Mouse (Mus musculus) heart, embryonic 16.5 days (tissue): ENCODE results near the gene Mfsd4b2. TPM values are rescaled to one million over a fixed set of nuclear protein-coding genes. Genes with fewer than 3 reads are reported as not detected.
"Not testable (repeated sequence)": the region's sequence is repeated elsewhere in the genome, so short reads cannot be mapped to it uniquely, and the experiment has no call there.

Experiments used
- ATAC-seq: fragments of 200-750 bp; cut with Nextera tagmentation; replicated peaks from 2 replicates; pipeline ENCODE4 v1.8.0; 2017; ENCODE audit warnings: moderate number of reproducible peaks; ENCODE audit not compliant: insufficient read depth, low FRiP score; ENCODE audit errors: extremely low read depth
- H3K27ac ChIP-seq: fragments of 300-500 bp; sonication (generic); 2 replicates; pipeline ENCODE4 v1.5.1; 2014; ENCODE audit warnings: mild to moderate bottlenecking, low read length, control low read depth, moderate library complexity
- H3K27me3 ChIP-seq: fragments of 300-500 bp; sonication (generic); 2 replicates; pipeline ENCODE4 v1.6.1; 2014; ENCODE audit warnings: low read length, mixed read lengths; ENCODE audit not compliant: control insufficient read depth, insufficient read depth
- H3K36me3 ChIP-seq: fragments of 300-500 bp; sonication (generic); 2 replicates; pipeline ENCODE4 v1.6.1; 2014; ENCODE audit not compliant: control insufficient read depth, insufficient read depth
- H3K4me1 ChIP-seq: fragments of 300-500 bp; sonication (generic); 2 replicates; pipeline ENCODE4 v1.6.1; 2014; ENCODE audit warnings: low read length, mixed read lengths; ENCODE audit not compliant: control insufficient read depth, insufficient read depth
- H3K4me2 ChIP-seq: fragments of 300-500 bp; sonication (generic); 2 replicates; pipeline ENCODE4 v1.6.1; 2014; ENCODE audit warnings: low read depth, mild to moderate bottlenecking, control low read depth, low read length
- H3K4me3 ChIP-seq: fragments of 300-500 bp; sonication (generic); 2 replicates; pipeline ENCODE4 v1.5.1; 2014; ENCODE audit warnings: mild to moderate bottlenecking, control low read depth, low read length
- H3K9ac ChIP-seq: fragments of 300-500 bp; sonication (generic); 2 replicates; pipeline ENCODE4 v1.6.1; 2014; ENCODE audit warnings: low read length, control low read depth
- H3K9me3 ChIP-seq: fragments of 300-500 bp; sonication (generic); replicated peaks from 2 replicates; pipeline ENCODE4 v1.6.1; 2016; ENCODE audit warnings: low read length; ENCODE audit not compliant: control insufficient read depth
- WGBS: fragments of 180-500 bp; shearing (Covaris S2); extraction: QIAGEN DNeasy Blood & Tissue Kit; methylation state at CpG from one replicate; pipeline ENCODE4 v1.1.7; 2014; 5-methylcytosine and 5-hydroxymethylcytosine counted together
- polyA plus RNA-seq: library from polyadenylated mRNA; unstranded; fragments of >200 nt; fragmentation: Nextera tagmentation; extraction: Ambion mirVana; gene quantifications from 2 replicates; pipeline ENCODE4 v1.2.1, GENCODE M21; 2015

The Mfsd4b2 gene
- polyA plus RNA-seq, 1 experiment from 2014 or later, result 0.12 TPM

DNA sequence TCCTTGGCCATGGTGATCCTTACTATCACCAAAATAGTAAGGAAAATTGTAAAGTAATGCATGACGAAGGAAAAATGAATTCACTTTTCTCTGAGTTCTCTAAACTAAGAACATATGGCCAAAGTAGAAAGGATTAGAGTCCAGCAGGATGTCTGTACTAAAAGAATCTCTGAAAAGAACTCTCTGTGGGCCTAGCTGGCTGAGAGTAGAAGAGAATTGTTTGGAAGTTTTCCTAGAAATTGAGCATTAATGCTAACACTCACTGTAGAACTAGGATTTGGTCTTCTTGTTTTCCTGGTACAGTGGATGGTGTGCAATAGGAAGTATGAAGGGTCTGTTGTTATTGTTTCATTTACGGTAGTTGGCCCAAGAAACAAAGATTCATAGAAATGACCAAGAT, 28.4 kb upstream of the Mfsd4b2 start:
- no peak for ATAC-seq
- Histone ChIP-seq H3K36me3 (no peaks in the 10 kb centered on the region), H3K4me1 (peaks cover 9% of the 10 kb centered on the region), H3K4me3 (no peak overlapping the region), H3K27me3 (no peaks in the 10 kb centered on the region), H3K27ac (no peak overlapping the region), H3K9me3 (no peaks in the 10 kb centered on the region), H3K4me2 (no peak overlapping the region), H3K9ac (no peak overlapping the region)
- 72% methylated on average over 2 of the region's 2 CpGs for WGBS

DNA sequence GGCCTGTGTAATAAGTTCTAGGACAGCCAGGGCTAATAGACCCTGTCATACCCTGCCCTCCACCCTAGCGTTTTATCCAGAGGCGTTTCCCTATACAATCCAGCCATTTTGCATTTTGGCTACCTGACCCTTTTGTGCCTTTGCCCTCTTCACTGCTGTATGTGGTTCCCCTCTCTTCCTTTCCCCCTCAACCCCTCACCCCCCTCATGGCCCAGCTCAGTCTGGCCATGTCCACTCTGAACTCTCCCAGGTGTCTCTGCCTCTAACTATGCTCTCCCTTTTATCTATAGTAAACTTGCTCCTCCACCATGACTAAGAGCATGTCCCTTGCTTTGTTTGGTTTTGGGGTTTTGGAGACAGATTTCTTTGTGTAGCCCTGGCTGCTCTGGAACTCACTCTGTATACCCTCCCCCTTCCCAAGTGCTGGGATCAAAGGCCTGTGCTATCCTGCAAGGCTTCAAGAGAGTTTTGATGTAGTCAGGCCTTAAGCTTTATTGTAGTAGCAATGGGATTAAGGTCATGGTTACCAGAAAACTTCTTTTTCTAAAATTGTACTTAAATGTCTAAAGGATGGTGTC, 22.7 kb upstream of the Mfsd4b2 start:
- Histone ChIP-seq H3K4me1 (no peaks in the 10 kb centered on the region), H3K9me3 (no peaks in the 10 kb centered on the region), H3K27me3 (no peaks in the 10 kb centered on the region), H3K36me3 (no peaks in the 10 kb centered on the region), H3K4me3 (no peak overlapping the region), H3K27ac (no peak overlapping the region), H3K4me2 (no peak overlapping the region), H3K9ac (no peak overlapping the region)
- no peak for ATAC-seq
- 89% methylated on average over 2 of the region's 2 CpGs for WGBS

DNA sequence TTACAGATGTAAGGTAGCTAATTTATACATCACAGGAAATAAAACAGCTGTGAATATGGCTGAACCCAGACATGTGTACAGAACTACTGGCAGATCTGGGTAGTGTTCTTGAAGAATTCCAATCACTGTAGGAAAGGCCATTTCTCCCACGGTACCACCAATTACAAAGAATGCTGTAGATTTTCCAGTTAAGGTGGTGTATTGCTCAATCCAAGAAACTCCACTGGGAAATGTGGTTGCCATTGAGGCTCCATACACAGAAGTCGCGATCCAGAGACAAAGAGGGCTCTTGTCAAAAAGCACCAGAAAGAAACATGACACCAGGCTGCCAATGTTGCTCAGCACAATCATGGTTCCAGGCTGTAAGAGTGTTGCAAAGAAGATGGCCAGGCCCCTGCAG, 20.5 kb upstream of the Mfsd4b2 start:
- not testable (repeated sequence) for H3K9me3 ChIP-seq, H3K4me1 ChIP-seq, H3K9ac ChIP-seq, H3K4me3 ChIP-seq, H3K4me2 ChIP-seq, ATAC-seq, H3K27me3 ChIP-seq, H3K36me3 ChIP-seq, H3K27ac ChIP-seq
- WGBS, result 82% methylated on average over 3 of the region's 3 CpGs

DNA sequence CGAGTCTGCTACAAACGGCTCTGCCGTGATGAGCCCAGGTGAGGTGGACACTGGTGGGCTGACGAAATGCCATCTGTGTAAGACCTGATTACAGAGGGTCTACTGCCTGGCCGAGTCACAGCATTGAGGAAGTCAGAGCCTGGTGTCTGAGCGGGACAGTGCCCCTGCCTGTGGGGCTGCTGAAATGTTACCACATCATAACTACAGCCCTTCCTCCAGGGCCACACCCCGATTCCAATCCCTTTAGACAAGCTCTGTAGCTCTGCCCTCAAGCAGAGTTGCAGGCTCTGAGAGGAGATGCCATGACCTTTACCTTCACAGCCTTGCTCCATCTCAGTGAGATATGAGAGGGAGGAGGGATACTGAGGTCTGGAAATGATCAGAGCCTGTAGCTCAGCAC, 9.8 kb upstream of the Mfsd4b2 start:
- no peak overlapping the region for H3K9ac ChIP-seq
- no peaks in the 10 kb centered on the region for H3K36me3 ChIP-seq
- no peak overlapping the region for H3K27ac ChIP-seq
- no peak overlapping the region for H3K4me2 ChIP-seq
- H3K27me3 ChIP-seq, result no peaks in the 10 kb centered on the region
- no peaks in the 10 kb centered on the region for H3K9me3 ChIP-seq
- no peak overlapping the region for H3K4me3 ChIP-seq
- no peaks in the 10 kb centered on the region for H3K4me1 ChIP-seq
- no peak for ATAC-seq
- WGBS, result 73% methylated on average over 7 of the region's 7 CpGs

DNA sequence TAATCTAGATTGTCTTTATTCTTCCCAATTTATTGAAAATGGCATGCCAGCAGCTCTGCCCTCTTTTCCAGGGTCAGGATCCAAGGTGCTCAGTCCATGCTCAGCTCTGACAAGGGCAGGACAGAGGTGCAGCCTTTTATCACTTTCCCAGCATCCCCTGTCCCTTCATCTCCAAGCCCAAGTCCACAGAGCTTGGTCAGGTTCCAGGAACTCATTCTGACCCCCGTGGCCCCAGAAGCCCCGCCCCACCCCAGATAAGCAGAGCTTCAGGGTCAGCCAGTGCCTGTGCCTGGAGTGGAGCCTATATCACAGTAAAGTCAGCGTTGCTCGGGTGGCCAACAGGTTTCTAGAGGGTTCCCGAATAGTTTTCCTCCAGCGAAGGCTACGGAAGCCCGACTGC, 2.2 kb downstream of the Mfsd4b2 start:
- H3K9me3 ChIP-seq, ATAC-seq, H3K36me3 ChIP-seq, H3K4me2 ChIP-seq, H3K9ac ChIP-seq, H3K27ac ChIP-seq, H3K4me3 ChIP-seq, H3K27me3 ChIP-seq, H3K4me1 ChIP-seq: not testable (repeated sequence)
- WGBS, result 42% methylated on average over 8 of the region's 8 CpGs

DNA sequence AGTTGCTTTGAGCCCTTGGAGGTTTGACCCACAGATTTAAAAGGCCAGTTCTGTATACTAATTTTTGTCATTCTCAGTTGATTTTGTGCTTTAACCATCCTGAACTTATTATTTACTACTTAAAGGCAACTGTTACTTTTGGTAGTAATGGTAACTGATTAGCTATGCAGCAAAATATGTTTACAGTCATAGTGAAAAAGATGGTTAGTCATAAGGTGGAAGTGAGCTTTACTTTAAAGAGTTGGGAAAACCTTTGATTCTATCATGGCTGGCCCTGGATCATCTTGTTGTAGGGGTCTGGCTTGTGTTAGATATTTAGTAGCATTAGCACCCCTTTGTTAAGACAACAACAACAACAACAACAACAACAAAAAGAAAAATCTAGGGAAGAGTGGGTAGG, 14.1 kb downstream of the Mfsd4b2 start:
- ATAC-seq, result no peak
- Histone ChIP-seq H3K4me3 (no peak overlapping the region), H3K27me3 (no peaks in the 10 kb centered on the region), H3K4me2 (no peak overlapping the region), H3K9ac (no peak overlapping the region), H3K36me3 (no peaks in the 10 kb centered on the region), H3K27ac (no peak overlapping the region), H3K4me1 (no peaks in the 10 kb centered on the region), H3K9me3 (no peaks in the 10 kb centered on the region)

DNA sequence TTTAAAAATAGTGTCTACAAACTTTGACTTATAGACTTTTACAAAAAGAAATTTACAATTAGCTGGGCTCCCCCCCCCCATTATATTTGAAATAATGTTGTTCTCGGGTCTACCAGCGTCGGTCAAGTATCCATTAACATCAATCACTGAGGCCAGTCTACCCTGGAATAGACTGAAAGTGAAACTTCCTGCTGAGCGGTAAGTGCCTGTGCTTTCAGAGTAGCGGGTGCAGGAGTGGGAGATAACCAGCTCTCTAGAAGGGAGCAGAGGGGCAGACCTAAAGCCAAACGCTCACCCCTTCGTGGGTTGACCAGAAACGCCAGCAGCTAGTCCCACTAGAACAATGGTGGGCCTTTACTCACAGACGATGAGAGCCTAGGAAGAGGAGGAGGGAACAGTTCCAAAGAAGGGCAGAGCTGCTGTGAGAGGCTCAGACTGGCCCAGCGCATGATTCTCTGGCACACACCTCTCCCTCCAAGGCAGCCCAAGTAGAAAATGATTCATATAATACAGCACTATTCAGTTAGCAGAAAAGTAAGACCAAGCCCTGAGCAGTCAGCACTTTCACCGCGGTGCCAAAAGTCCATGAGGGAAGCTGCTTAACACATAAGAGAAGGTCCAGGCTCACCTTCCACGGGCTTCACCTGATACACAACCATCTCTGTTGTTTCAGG, 17.8 kb downstream of the Mfsd4b2 start:
- H3K4me3 ChIP-seq, result 0 out of 2 replicates have a peak overlapping the region, but pooled peaks have one; percentile 5
- no peaks in the 10 kb centered on the region for H3K27me3 ChIP-seq
- 45% methylated on average over 13 of the region's 13 CpGs for WGBS
- H3K4me1 ChIP-seq, result no peaks in the 10 kb centered on the region
- no peak overlapping the region; the same call in 1 of the 2 replicates for H3K9ac ChIP-seq
- no peak for ATAC-seq
- H3K27ac ChIP-seq, result no peak overlapping the region
- no peaks in the 10 kb centered on the region for H3K9me3 ChIP-seq
- no peaks in the 10 kb centered on the region for H3K36me3 ChIP-seq
- H3K4me2 ChIP-seq, result peak overlapping the region; percentile 33

DNA sequence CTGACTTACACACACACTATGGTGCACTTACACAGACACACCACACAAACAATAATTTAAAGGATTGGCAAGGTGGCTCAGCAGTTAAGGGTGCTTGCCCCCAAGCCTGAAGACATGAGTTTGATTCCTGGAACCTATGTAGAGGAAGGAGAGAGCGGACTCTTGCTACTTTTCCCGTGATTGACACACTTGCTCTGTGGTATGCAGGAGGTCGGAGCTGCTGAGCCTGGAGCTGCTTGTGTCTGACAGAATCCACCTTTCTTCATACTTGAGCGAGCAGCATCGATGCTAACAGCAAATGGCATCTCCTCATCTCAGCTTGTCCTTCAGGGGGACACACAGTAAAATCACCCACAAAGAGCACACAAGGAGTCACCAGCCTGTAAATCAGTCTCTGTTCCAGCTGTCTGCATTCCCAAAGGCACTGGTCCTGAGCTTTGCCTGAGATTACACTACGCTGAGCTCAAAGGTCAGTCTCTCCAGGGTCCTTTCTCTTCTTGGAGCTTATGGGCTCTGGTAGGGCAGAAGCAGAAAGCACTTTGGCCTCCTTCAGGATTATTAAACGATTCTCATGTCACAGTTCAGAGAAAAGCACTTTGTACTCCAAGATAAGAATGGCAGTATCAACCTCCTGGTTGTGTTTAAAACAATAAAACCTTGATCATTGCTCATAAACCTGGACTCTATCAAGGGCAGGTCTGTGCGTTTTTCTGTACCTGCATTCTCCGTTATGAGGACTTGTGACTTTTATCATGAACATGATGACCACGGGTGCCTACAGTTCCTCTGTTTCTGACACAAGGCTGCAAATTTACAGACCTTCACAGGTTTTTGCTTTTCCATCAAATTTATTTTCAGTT, 19.7 kb downstream of the Mfsd4b2 start:
- WGBS, result 69% methylated on average over 10 of the region's 10 CpGs
- H3K9ac ChIP-seq, result no peak overlapping the region
- ATAC-seq, result no peak

DNA sequence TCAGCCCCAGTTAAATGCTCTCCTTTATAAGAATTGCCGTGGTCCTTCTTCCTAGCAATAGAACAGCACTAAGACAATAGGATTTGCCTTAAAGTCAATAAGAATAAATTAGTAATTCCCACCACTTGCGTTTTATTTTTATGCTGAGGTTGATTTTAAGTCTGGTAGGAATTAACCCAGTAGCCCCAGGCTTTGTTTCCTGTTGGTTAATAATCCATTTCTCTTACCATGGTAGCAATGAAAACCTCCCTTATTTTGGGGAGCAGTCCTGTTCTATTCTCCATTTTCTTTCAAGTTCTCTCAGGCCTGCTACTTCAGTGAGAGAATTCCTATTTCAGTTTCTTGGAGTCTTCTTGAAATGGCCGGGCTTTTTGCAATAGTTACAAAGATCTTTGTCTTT, 22.5 kb downstream of the Mfsd4b2 start:
- no peak overlapping the region for H3K4me3 ChIP-seq
- WGBS, result 74% methylated on average over 3 of the region's 3 CpGs

More for the DNA sequence above, 19.7 kb downstream of the Mfsd4b2 start:
- Histone ChIP-seq H3K4me3 (no peak overlapping the region), H3K36me3 (no peaks in the 10 kb centered on the region), H3K27ac (no peak overlapping the region), H3K27me3 (no peaks in the 10 kb centered on the region), H3K4me2 (no peak overlapping the region), H3K4me1 (no peaks in the 10 kb centered on the region), H3K9me3 (no peaks in the 10 kb centered on the region)

More for the DNA sequence above, 22.5 kb downstream of the Mfsd4b2 start:
- Histone ChIP-seq H3K36me3 (no peaks in the 10 kb centered on the region), H3K27me3 (no peaks in the 10 kb centered on the region), H3K4me2 (no peak overlapping the region), H3K9me3 (no peaks in the 10 kb centered on the region), H3K4me1 (0 out of 2 replicates have a peak, but pooled peaks cover 3% of the 10 kb centered on the region), H3K9ac (no peak overlapping the region), H3K27ac (no peak overlapping the region)
- ATAC-seq, result no peak
